Mouse (Mus musculus) colon, adult 2 months (tissue): ENCODE results near the gene Col6a2. TPM values are rescaled to one million over a fixed set of nuclear protein-coding genes. Genes with fewer than 3 reads are reported as not detected.

Experiments used
- polyA plus RNA-seq: library from polyadenylated mRNA; depleted of rRNA; stranded (reverse); fragments of >200 nt; gene quantifications from 2 replicates; pipeline ENCODE4 v1.2.3, GENCODE M21; 2012; rRNA removed

Col6a2 gene
- 198 and 222 TPM in 2 replicates for polyA plus RNA-seq

GRCm38 (mm10) chr10:76622928-76623680 is at the start of gene Col6a2:
TSS of gene Col6a2 (minus strand) at chr10:76623630.

DNA sequence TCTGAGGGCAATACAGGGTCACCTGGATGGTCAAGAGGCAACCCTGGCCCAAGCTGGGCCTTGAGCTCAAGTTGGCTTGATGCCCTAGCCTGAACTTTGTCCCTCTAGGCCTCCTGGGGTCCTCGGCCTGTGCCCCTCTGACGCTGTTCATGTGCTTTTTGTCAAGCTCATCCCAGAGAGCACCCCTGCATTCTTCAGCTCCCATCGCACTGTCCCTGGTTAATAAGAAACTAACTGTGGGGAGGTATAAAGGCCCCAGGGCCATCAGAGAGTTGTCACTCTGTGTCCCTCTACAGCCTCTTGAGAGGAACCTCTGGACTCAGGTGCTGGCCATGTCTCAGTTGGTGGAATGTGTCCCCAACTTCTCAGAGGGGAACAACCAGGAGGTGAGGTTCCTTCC is 48.1 kb downstream of the Col6a2 start, which contains the start of gene Ftcd:
Ftcd (plus strand) TSS at position 275 of the 400 bp plus-strand sequence.

DNA sequence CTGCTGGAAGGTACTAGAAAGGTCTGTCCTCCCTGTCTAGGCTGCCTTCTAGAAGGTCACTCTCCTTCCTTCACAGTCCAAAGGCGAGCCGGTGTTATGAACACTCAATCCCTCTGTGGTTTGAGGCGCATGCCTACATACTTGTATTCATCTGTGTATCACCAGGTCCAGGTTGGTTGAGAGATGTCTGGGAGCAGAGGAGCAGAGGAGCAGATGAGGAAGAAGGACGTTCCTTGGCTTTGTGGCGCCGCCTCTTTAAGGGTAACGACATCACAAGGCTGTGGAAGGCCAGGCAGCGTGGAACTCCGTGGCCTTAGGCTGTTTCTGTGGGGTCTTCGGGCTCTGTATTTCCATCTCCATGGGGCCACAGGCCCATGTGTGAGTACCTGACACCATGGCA is 61.5 kb downstream of the Col6a2 start, which contains the start of gene Spatc1l:
Spatc1l (plus strand) TSS at position 301 of the 400 bp plus-strand sequence.

Other genes starting within 250 kb of the Col6a2 start
- gene AC141477.1, start 183.2 kb downstream of the Col6a2 start, polyA plus RNA-seq, result not detected in 2 replicates
- gene Pcnt, start 180.8 kb downstream of the Col6a2 start, polyA plus RNA-seq, result 14.0 and 15.5 TPM in 2 replicates
- gene 2610028H24Rik, start 174.5 kb downstream of the Col6a2 start, polyA plus RNA-seq, result not detected in 2 replicates
- gene Mcm3ap, start 154.7 kb downstream of the Col6a2 start, polyA plus RNA-seq, result 13.4 and 14.4 TPM in 2 replicates
- gene Ybey, start 154.5 kb downstream of the Col6a2 start, polyA plus RNA-seq, result 2.3 and 3.0 TPM in 2 replicates
- gene Lss, start 92.0 kb downstream of the Col6a2 start, polyA plus RNA-seq, result 23.2 and 30.1 TPM in 2 replicates
- gene Spatc1l, start 61.4 kb downstream of the Col6a2 start, polyA plus RNA-seq, result 0.16 and 0.17 TPM in 2 replicates
- not detected in 2 replicates for gene Ftcd, start 48.0 kb downstream of the Col6a2 start, polyA plus RNA-seq
- 166 and 185 TPM in 2 replicates for gene Col6a1, start 102.5 kb upstream of the Col6a2 start, polyA plus RNA-seq